Mouse (Mus musculus) c-Kit-positive CD71-negative TER-119-negative erythroid progenitor cells, embryonic 14.5 days (primary cell): ENCODE results near the gene Nxpe3.

Experiments used
- DNase-seq: peaks from one replicate; pipeline ENCODE4 v3.0.0-alpha.2; 2013; ENCODE audit warnings: low read depth

The Nxpe3 gene

DNA sequence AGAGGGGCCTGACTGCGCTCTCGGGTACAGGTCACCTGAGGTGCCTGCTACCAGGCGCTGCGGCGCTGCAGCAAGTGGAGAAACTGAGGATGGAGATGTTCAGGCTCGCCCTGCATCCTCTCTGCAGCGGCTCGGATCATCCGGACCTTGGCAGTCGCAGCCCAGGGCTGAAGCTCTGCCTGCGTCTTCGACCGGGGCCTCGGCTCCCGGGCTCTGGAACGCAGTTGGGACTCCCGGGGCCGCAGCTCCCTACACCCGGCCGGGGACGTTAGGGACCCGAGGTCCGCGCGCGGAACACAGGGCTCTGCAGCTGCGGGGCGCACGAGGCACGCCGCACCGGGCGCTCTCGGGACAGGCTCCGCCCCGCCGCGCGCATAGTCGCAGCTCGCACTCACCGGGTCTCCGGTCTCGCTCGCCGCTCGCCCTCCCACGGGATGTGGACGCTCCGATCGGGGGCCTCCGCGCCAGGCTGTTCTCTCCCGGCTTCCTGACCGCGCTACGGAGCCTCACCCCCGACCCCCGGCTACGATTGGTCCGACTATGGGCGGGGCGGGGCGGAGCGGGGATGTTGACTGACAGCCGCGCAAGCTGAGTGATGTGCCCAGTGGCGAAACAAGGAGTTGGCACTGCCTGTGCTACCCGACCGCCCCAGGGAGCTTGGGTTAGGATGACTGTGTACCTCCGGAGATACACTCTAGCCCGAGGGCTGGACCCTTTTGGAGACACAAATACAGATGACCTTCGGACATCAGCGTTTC, at the start of gene Nxpe3:
Gene Nxpe3 (minus strand): TSS at position 393 of the 758 bp plus-strand sequence.
- peak; percentile 75 for DNase-seq

DNA sequence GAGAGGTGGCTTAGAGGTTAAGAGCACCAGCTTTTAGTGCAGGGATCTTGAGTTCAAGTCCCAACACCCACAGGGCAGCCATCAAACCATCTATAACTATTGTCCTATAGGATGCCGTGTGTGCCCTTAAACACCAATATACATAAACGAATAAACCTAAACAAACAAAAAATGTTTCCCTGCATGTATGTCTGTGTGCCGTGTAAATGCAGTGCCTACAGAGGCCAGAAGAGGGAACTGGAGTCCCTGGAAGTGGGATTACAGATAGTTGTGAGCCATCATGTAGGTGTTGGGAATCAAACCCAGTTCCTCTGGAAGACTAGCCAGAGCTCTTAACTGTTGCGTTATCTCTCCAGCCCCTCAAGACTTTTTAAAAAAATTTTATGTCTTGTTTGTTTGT, 45.7 kb upstream of the Nxpe3 start:
- DNase-seq, result no peak

DNA sequence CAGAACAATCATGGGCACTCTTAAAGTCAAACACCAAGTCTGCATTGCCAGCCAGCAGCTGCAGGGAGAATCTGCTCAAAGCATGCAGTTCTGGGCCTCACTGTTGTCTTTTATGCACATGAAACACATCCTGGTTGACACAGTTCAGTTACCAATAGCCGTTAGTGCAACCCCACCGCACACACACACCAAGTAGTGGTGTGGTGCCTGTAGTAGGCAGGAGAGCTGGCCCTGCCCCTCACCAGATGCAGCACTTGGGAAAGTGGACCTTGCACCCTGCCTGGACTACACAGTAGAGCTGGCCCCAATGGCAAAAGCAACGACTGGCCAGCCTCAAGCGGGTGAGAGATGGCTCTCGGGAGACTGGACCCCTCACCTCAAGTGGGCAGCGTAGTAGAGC, 44.6 kb upstream of the Nxpe3 start:
- no peak for DNase-seq

DNA sequence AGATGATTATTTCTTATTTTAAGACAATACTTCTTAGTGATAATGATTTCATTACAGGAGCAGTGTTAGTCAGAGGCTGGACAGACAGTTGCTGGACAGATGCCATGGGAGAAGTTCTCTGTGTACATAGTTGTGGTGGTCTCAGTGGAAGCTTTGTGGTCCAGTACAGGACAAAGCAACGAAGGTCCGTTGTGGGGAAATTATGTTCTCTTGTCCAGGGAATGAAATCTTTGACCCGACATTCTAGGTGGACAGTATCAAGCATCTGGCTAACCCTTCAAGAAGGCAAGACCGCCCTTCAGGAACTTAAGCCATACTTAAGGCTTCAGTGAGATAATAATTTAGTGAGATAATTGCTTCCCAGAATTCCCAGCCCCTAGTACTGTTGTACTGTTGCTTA, 43.7 kb upstream of the Nxpe3 start:
- no peak for DNase-seq

DNA sequence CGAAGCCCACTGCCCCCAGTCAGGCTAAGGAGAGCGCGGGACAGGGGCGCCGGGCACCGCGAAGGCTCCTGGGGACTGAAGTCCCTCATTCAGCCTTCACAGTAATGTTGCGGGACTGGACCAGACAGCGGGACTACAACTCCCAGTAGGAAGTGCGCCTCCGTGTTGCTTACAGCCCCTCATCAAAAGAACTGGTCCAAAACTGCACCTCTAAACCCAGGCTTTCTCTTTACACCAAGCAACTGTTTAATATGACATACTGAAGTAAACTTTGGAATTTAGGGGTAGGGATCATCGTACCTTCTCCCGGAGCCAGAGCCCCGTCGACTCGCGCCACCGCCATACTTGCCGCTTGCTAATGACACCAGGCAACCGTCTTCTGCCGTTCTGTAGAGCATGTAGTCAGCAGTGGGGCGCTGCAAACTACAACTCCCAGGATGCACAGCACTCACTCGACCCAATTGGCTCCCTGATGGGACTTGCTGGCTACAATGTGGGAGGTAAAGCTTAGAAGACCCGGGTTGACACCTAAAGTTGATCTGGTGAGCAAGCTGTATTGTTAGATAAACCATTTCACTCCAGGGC, 39.5 kb upstream of the Nxpe3 start, which contains the start of gene Cep97:
Gene Cep97 (minus strand): TSS at position 403 of the 585 bp plus-strand sequence.
- peak; percentile 82 for DNase-seq

DNA sequence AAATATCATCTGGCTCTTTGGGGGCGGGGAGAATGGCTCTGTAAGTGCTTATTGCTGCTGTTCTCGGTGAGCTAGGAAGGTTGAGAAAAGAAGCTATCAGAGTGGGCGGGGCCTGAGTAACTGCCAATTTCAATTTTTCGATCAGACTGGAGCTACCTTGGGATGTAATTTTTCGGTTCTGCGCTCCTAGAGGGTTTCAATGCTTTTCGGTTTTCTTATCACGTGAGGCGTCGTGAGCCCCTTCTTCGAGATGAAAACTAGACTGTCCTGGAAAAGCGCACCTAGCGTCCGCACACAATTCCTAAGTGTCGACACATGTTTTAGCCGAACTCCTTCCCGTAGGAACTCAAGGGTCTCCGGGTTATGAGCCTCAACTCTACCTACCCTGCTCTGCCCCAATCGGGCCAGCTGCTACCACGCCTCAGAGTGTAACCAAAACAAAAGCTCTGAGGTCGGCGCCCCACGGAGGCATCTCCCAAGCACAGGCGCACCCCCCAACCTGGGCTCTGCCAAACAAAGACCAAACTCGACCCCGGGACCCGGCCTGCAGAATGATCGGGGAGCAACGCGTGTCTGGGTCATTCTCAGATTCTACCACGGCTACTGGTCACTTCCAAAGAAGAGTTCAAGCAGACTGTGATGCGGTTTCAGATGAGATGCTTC, 38.7 kb upstream of the Nxpe3 start:
- DNase-seq, result no peak

DNA sequence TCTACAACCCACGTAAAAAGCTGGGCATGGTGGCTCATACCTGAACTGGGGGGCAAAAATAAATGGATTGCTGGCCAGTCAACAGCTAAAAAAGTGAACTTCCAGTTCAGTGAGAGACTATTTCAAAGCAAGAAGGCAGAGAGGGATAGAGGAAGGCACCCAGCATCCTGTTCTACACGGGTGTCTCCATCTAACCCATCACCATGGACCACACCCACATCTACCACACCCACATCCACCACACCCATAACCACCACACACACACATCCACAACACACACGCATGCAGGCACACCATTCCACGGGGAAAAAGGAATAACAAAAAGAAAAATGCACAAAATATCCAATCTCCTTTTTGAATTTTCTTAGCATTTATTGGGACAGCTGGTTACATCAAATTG, 28.9 kb upstream of the Nxpe3 start:
- DNase-seq, result no peak

DNA sequence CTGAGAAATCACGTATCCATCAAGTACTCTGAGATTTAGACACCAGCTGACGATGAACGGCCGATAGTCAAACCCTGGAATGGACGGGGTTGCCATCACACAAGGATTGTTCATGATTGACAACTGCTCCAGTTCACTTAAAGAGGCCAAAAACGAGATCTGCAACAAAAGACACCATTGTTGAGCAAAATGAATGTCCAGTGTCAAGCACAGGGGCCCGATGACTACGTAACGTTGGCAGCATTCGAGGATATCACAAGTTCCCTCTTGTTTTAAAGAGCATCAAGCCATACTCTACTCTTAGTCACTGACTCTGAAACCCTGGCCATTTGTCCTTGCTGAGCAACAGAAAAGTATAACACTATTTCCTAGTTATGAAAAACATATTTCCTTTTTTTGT, 27.0 kb upstream of the Nxpe3 start:
- DNase-seq, result no peak

DNA sequence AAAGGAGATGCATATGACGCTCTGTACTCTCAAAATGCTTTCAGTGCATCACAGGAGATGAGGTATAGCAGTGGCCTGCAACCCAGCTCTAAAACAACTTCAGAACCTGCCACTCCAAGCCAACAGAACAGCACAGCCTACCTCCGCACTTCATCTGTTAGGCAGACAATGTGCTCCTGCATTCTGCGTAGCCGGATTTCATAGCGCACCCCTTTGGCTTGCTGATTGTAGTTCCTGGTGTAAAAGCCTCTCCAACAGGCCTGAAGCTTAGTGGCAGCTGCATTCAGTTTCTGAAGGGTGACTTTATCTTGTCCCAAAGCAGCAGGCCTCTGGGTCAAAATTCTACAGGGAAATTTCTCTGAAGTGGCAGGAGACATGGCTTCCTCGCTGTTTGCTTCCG, 19.6 kb upstream of the Nxpe3 start:
- DNase-seq, result no peak

DNA sequence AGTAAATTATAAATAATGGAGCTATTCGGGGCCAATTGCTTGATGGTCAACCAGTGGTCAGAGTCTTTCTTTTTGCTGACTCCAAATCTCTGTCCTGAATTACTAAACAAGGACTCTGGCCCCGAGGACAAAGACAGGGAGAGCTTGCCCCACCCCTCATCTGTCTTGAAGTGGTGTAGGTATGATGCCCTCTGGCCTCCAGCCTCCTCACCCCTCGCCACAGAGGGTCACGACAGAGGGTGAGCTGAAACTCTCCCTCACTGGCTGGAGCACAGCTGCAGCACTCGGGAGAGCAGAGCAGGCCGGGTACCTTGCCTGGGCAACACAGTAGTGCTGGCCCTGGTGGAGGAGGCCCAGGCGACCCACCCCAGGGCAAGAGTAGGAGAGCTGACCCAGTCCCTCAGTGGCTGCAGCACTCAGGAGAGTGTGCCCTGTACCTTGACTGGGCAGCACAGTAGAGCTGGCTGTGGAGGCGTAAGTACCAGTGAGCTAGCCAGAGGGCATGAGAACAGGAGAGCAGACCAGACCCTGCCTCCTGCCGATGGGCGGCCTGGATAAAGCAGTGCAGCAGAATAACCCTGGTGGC, 15.2 kb upstream of the Nxpe3 start:
- DNase-seq, result no peak

DNA sequence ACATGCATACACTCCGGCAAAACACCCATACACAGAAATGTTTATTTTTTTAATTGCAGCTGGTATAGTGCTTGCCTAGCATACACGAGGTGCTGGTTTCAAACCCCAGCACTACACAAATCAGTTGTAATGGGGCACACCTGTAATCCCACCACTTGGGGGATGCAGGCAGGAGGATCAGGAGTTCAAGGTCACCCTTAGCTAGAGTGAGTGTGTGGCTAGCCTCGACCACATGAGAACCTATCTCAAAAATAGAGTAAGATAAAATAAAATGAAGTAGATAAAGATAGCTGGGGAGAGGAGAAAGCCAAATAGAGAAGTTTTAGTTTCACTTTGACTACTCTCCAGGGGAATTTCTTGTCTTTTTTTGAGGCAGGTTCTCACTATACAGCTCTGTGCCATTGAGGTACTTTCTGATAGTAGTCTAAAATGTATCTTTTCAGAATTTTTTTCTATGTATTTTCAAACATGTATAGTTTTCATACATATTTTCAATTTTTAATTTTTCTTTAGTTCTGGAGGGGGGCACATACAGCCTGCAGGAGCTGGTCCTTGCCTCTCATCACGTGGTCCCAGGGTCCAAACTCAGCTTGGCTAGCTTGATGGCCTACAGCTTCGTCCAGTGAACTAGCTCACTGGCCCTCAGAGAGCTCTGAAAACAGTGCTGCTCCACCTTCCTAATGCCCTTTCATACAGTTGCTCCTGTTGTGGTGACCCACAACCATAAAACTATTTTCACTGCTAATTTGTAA, 12.0 kb upstream of the Nxpe3 start:
- DNase-seq, result no peak

DNA sequence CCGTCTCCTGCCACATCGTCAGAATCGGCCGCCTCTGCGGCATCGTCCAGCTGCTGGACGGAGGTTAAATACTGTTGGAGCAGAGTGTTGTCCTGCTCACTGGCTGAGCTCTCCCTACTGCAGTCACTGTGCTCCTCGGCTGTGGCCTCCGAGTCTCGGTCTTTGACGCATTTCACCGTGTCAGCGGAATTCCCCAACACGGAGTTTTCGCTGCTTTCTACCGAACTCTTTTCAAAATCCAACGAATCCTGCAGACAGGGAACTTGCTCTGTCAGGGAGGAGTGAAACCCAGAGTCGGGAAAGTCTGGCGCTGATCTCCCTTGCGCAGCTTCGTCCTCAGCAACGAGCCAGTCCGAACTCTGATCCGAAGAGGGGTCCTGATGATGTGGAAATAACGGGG, 10.3 kb upstream of the Nxpe3 start:
- no peak for DNase-seq

DNA sequence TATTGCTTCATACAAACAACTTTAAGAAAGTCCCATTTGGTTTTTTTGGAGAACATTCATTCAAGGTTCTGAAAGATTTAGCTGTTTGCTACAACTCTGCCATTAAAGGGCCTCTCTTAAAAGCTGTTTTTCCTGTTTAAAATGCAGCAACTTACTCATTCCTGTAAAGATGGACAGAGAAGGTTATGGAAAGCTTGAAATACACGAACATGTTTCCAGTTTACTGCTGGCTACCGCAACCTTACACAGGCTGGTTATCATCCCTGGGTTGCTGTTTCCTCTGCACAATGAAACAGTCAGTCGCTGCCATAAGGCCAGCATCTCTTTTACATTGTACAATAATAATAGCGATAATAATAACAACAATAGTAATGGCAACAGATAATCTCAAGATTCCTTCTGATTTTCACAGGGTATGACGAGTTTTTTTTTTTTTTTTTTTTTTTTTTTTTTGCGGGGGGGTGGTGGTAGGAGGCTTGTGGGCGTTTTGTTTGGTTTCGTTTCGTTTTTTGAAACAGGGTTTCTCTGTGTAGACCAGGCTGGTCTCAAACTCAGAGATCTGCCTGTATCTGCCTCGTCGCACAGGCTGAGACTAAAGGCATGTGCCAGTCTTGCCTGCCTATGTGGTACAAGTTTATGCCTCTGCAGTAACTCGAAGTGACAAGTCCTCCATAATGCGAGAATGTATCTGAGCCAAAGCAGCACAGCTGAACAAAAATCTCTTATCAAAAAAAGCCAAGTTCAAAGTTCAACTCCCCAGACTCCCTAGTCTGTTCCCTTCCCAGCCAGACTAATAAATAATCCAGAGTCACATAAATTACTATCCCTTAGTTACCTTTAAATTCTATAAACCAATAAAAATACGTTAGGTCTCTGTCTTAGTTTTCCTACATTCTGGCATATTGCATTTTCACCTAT, 7.0 kb upstream of the Nxpe3 start:
- DNase-seq, result no peak

DNA sequence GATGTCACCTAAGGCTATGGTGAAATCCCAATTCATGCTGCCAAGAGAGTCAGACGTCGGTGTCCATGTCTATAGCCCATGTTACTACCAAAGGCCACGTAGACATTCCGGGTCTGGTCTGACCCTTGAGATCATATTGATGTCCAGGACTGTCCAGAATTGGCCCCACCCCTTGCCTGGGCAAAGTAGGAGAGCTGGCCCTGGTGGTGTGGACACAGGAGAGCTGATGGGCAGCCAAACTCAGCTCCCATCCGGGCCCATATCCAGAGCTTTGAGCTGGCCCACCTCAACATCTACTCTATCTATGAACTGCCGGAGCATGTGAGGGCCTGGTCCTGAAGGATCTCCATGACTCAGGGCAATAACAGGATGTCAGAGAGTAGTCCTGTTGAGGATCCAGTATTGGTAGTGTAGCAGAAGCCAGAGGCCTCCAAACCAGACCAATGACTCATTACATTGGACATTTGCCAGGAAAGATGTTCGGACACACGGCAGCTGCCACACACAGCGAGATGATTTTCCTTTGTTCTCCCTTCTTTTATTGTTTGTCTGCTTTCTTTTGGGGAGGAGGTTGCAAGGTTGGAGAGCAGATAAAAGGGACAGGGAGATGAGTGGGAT, 3.4 kb upstream of the Nxpe3 start:
- DNase-seq, result no peak

DNA sequence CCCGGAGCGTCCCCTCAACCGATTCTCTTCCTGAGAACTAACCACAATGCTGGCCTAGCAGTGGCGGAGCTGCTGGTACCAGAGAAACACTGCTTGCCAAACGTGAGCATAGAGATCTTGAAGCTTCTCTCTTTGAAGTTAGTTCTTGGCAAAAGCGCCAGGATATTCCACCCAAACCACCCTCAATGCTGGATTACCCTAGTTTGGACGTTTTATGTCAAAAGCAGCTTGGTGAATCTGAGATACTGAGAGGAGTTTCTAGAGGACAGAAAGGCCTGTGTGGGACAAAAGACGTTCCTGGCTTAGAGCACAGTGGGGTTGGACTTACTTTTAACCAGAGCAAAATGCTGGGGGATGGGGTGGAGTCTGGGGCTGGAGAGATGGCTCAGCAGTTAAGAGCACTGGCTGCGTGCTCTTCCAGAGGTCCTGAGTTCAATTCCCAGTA, 588 bp upstream of the Nxpe3 start:
- DNase-seq, result no peak

DNA sequence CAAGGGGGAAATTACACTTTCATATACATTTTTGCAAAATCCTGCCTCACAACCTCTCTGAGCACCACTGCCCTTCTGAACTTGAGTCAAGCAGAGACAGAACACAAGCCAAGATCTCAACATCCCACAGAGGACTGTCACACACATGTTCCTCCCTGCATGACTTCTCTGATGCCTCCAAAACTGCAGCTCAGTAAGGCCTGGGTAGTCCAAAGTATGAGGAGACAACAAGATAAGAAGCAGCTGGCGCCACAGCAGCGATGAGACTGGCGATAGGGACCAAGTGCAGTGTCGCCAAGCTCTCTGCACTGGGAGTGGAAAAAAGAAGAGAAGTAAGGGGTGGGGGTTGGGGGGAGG, 571 bp downstream of the Nxpe3 start:
- no peak for DNase-seq

DNA sequence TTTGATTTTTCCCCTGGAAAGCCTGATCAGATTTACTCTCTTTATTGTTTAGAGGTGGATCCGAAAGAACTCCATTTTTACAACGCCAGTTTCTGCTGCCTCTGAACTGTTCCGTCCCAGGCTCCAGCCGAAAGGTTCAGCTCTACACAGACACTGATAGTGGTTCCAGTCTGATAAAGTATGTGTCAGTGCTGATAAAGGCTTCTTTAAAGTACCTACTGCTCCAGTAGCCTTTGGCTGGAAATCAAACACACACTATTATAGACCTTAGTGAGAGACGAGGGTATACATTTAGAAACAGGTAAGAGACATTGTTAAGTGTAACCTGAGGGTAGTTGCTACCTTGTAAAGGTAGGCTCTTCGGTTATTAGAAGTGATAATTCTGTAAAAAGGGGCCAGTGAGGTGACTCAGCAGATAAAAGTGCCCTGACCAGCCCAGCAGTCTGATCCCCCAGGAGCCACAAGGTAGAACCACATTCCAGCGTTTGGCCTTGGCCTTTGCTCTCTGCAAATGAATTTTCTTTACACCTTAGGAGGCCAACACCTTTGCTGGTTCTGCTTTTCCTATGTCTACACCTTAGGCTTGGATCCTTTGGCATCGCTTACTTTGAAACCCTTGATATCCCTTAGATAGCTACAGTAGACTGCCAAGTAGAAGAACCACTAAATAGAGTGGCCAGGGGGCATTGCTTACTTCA, 1.5 kb downstream of the Nxpe3 start:
- DNase-seq, result no peak

DNA sequence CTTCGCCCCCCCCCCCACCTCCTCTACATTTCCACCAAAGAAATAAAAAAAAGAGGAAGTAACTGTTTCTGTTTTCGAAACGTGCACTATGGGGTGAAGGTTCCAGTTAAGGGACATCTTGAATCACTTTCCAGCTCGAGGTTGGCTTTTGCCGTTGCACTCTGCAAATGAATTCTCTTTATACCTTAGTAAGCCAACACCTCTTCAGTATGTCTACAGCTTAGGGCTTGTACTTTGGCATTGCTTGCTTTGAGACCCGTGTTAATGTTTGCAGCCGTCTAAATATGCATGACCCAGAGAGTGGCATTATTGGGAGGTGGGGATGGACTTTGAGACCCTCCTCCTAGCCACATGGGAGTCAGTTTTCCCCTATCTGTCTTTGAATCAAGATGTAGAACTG, 2.6 kb downstream of the Nxpe3 start:
- DNase-seq, result no peak

DNA sequence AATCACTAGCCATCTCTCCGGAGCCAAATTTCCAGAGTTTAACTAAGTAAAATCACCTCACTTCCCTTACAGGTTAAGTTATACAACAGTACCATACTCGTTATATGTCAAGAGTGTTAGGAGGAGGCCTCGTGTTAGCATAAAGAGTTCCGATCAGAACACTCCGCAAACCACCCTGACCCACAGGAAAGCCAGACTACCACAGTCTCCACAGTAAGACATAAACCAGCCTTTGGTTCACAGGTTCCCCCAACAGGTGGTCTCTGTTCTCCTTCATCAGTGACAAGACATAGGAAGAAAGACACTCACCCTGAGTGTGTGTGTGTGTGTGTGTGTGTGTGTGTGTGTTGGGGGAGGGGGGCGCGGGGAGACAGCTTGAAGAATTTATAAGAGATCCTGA, 3.7 kb downstream of the Nxpe3 start:
- no peak for DNase-seq
